Mouse (Mus musculus) cerebellum, adult (tissue): ENCODE results near the gene Bud13.
"Not testable (repeated sequence)": the region's sequence is repeated elsewhere in the genome, so short reads cannot be mapped to it uniquely, and the experiment has no call there.

Experiments used
- ATAC-seq: cut with Nextera tagmentation; 2 replicates; pipeline ENCODE4 v1.9.2; 2017; ENCODE audit warnings: mild to moderate bottlenecking, moderate library complexity, mixed read lengths; ENCODE audit not compliant: insufficient number of reproducible peaks, low FRiP score, low TSS enrichment

The Bud13 gene

DNA sequence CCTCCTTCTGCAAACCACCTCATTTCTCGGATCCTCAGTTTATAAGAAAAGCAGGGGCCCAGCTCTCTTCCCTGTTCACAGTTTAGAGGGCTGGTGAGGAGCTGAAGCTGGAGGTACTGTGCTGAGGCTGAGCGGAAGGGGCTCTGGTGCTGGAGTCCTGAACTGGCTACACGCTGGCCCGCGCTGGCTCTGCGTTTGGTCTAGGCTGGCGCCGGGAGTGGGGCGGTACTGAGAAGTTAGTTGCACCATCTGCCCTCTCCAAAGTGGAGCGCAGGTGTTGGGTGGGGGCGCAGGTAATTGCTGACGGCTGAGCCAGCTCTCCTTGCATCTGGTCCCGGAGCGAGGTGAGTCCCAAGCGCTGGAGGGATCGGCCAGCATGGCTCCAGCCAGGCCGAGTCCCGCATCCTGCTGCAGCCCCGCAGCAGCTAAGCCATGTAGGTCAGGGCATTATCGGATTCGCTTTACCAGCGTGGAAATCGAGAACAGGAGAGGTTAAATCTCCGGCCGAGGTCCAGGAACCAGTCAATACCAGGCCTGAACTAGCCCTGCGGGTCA lies 51.7 kb downstream of the Bud13 start:
- no peak for ATAC-seq

DNA sequence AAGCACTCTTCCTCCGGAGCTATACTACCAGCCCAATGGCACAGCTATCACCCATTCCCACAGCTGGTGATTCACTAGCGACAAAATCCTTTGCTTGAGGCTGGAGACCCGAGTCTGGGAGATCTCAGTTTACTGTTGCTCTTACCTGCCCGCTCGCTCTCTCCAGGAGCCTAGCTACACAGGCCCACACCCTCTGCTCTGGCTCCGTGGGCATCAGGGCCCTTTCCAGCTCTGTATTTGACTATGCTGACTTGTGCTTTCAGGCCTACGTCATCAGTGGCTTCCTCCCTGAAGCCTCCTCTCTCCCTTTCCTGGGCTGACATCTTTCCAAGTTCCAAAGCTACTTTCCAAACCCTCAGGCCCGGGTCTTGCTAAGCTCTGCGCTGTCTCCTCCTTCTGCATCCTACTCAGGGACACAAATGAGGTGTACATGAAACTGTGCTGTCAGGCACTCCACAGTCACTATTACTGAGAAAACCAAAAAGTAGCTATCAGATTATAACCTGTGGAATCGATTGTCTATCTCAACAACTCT lies 52.7 kb downstream of the Bud13 start:
- no peak for ATAC-seq

DNA sequence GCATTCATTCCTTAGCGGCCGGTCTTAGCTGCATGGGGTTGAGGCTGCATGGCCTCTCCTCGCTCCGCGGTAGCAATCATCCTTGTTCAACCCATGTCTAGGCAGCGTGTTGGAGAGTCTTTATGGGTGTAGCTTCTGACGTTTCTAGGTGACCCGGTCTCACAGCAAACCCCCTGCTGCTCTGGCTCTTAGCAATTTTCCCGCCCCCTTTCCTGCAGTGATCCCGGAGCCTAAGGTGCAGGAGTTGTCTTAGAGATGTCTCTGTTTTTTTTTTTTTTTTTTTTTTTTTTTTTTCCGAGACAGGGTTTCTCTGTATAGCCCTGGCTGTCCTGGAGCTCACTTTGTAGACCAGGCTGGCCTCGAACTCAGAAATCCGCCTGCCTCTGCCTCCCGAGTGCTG lies 53.5 kb downstream of the Bud13 start:
- ATAC-seq = not testable (repeated sequence)

DNA sequence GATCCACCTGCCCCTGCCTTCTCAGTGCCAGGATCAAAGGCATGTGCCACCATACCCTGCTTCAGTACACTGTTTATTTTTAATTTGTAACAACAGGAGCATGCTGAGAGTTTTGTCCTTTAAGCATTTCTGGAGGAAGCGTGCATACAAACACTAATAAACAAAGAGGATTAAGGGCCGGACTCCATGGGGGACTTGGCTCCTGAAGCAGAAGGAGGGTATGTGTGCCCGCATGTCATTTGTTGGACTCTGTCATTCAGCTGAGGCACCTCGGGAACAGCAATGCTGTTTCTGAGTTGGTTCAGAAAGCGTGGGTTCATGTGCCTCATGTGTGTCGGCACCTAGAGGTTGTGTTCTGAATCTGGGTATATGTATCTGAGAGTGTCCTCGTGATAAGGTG lies 54.5 kb downstream of the Bud13 start:
- ATAC-seq = no peak

DNA sequence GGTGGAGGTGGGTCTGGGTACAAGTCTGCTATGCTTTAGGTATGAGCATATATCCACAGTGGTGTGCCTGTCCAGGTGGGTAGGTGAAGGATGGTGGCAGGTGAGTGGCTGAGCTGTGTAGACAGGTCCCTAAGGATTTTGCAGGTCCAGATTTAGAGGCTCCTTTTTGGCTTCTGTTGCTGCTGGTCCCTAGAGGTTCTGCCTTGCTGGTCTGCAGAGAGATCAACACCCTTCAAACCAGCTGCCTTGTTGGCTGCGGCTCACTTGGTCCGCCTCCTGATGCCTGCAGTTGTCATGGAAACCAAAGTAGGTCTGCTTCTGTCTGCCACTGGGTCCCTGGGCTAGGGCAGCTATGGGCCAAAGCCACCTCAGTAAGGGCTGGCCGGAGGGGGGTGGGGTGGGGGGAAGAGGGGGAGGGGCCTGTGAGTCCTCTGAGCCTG lies 55.1 kb downstream of the Bud13 start:
- peak; percentile 65; the same call in 1 of the 2 replicates for ATAC-seq

DNA sequence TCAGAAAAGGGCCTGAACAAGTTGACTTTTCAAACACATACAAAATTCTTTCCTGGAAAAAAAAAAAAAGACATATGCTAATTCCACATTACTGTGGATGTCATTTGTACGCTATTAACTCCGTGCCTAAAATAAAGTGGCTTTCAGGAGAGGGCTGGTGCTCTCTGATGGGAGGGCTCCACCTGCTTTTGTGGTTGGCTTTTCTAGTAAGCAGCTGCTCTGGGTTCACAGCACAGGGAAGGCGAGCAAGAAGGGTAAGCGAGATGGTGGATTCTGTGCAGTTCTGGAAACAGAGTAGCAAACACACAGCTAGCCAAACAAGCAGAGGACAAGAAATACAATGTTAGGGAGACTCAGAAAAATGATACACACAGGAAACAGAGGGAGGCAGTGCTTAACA lies 55.6 kb downstream of the Bud13 start:
- no peak for ATAC-seq

DNA sequence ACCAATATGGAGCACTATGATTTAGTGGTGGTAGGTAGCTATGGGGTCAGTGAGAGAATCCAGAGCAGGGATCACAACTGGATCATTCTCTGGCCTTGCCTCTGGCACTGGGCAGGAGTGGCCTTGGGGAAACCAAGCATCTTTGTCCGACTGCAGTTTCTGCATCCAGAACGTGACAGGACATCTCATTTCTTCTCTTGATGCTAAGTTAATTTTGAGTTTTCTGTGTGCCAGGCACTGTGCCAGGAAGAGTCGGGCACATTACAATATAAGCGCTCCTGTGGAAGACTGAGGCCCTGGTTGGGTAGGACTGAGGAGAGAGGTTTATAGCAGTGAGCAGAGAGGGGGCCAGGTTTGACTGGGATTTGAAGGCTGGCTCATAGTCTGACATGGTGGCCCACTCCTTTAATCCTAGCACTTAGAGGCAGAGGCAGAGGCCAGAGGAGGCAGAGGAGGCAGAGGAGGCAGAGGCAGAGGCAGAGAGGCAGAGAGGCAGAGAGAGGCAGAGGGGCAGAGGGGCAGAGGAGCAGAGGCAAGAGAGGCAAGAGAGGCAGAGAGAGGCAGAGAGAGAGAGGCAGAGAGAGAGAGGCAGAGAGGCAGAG lies 56.3 kb downstream of the Bud13 start:
- ATAC-seq = no peak

DNA sequence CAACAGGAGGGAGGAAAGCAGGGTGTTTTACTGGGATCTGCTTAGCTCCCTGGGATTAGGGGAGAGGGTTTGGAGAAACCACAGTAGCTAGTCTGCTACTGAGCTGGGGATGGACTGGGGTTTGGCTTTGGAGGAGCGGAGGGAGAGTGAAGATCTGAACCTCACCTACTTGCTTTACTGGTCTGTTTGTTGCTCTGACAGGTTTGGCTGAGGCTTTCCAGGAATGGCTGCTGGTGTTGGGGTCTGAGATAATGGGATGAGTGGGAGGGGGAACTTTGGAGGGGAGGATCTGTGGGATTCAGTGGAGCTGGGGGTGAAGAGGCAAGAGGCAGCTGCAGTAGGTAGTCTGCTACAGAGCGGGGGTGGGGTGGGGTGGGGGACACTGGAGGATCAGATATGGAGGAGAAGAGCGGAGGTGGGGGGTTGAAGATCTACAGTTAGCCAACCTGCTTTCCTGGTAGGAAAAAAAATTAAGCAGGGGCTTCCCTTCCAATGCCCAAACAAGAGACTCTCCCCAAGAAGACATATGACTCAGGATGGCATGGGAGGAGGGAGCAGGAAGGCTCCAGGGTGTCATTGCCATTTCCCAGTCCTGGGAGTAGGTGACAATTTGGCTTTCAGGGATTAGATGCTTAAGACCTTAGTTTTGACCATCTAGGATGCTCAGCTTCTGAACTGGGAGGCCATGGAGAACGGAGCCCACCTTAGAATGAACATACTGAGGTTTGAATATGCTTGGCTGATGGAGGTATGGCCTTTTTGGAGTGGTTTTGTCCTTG lies 63.3 kb downstream of the Bud13 start:
- no peak for ATAC-seq
